Mouse (Mus musculus) stomach, embryonic 14.5 days (tissue): Measurements from ENCODE around the gene Pdzrn4. TPM values are rescaled to one million over a fixed set of nuclear protein-coding genes. Genes with fewer than 3 reads are reported as not detected.
A peak's percentile ranks its signal among the peaks of the same experiment; 100 is the strongest.

ENCODE experiments used
- ATAC-seq: fragments of 200-750 bp; cut with Nextera tagmentation; 2 replicates; pipeline ENCODE4 v1.8.0; 2017; ENCODE audit warnings: low read depth, moderate TSS enrichment; ENCODE audit not compliant: insufficient number of reproducible peaks, insufficient read depth, low FRiP score
- H3K27ac ChIP-seq: fragments of 300-500 bp; sonication (generic); 2 replicates; pipeline ENCODE4 v1.5.1; 2014; ENCODE audit warnings: mild to moderate bottlenecking, low read length, moderate library complexity, mixed read lengths
- H3K27me3 ChIP-seq: fragments of 300-500 bp; sonication (generic); 2 replicates; pipeline ENCODE4 v1.6.1; 2014; ENCODE audit warnings: low read length, control low read depth, mixed read lengths; ENCODE audit not compliant: control insufficient read depth, insufficient read depth
- H3K36me3 ChIP-seq: fragments of 300-500 bp; sonication (generic); 2 replicates; pipeline ENCODE4 v1.6.1; 2014; ENCODE audit warnings: mild to moderate bottlenecking, control low read depth, low read length, moderate library complexity, mixed read lengths; ENCODE audit not compliant: control insufficient read depth, insufficient read depth
- H3K4me1 ChIP-seq: fragments of 300-500 bp; sonication (generic); 2 replicates; pipeline ENCODE4 v1.6.1; 2014; ENCODE audit warnings: low read length, control low read depth, mixed read lengths; ENCODE audit not compliant: control insufficient read depth, insufficient read depth
- H3K4me2 ChIP-seq: fragments of 300-500 bp; sonication (generic); replicated peaks from 2 replicates; pipeline ENCODE4 v1.6.1; 2014; ENCODE audit warnings: low read depth, low read length, control low read depth
- H3K4me3 ChIP-seq: fragments of 300-500 bp; sonication (generic); 2 replicates; pipeline ENCODE4 v1.5.1; 2014; ENCODE audit warnings: low read depth, low read length, control low read depth
- H3K9ac ChIP-seq: fragments of 300-500 bp; sonication (generic); replicated peaks from 2 replicates; pipeline ENCODE4 v1.6.1; 2014; ENCODE audit warnings: low read depth, mild to moderate bottlenecking, control low read depth, low read length, moderate library complexity, mixed read lengths
- H3K9me3 ChIP-seq: fragments of 300-500 bp; sonication (generic); 2 replicates; pipeline ENCODE4 v1.6.1; 2016; ENCODE audit warnings: low read depth, low read length, control low read depth; ENCODE audit not compliant: control insufficient read depth
- WGBS: fragments of 180-500 bp; shearing (Covaris S2); extraction: QIAGEN DNeasy Blood & Tissue Kit; methylation state at CpG from one replicate; pipeline ENCODE4 v1.1.7; 2014; 5-methylcytosine and 5-hydroxymethylcytosine counted together
- polyA plus RNA-seq: library from polyadenylated mRNA; unstranded; fragments of >200 nt; fragmentation: Nextera tagmentation; extraction: Ambion mirVana; gene quantifications from 2 replicates; pipeline ENCODE4 v1.2.1, GENCODE M21; 2014

Pdzrn4 gene
- polyA plus RNA-seq, 1 experiment from 2014 or later = 4.1 TPM

DNA sequence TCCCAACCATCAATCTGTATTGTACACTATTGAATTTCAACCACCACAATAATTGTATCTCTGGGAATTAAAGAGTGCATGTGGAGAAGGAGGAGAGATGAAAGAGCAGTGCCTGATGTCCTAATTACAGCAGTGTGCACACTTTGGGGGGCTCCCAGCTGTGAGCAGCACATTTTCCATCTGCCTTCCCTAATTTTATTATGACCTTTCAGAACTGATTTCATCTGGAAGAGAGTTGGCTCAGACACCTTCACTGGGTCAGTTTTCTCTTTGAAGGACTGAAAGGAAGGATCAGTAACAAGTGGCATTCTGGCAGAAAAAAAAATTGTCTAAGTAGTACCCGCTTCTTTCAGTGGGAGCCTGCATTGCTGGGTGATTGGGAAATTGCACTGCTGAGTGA lies 119.0 kb downstream of the Pdzrn4 start:
- no peaks in the 10 kb centered on the region for H3K9me3 ChIP-seq
- H3K36me3 ChIP-seq = no peaks in the 10 kb centered on the region
- H3K4me3 ChIP-seq = no peak overlapping the region
- H3K27me3 ChIP-seq = no peaks in the 10 kb centered on the region
- H3K4me2 ChIP-seq = no peak overlapping the region
- no peak for ATAC-seq
- H3K27ac ChIP-seq = no peak overlapping the region
- 74% methylated on average over 1 of the region's 1 CpGs for WGBS
- no peak overlapping the region for H3K9ac ChIP-seq
- no peaks in the 10 kb centered on the region for H3K4me1 ChIP-seq

DNA sequence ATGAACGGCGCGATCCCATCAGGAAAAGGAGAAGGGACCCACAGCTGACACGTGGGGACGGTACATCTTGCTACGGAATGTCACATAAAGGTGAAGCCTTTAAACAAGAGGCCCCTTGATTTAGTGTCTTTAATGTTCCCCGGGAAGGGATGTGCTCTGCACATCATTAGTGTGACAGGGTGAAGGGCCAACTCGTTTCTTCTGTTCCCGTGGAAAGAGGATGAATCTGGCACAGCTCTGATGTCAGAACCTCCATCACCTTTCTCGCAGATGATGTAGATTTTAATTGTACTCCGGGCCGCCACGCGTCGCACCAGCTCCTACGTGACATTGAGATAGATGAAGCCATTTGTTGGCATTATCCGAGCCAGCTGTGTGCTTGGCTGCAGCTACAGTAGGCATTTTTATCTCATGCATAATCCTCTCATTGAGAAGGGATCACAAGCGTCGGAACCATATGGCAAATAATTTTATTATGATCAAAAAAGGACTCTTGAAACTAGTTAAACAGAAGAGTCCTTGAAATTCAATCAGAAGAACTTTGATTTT lies 124.1 kb downstream of the Pdzrn4 start:
- Histone ChIP-seq H3K4me2 (no peak overlapping the region), H3K36me3 (no peaks in the 10 kb centered on the region), H3K27ac (no peak overlapping the region), H3K4me3 (no peak overlapping the region), H3K27me3 (no peaks in the 10 kb centered on the region), H3K4me1 (no peaks in the 10 kb centered on the region), H3K9ac (no peak overlapping the region), H3K9me3 (no peaks in the 10 kb centered on the region)
- WGBS = 29% methylated on average over 19 of the region's 19 CpGs
- ATAC-seq = no peak

DNA sequence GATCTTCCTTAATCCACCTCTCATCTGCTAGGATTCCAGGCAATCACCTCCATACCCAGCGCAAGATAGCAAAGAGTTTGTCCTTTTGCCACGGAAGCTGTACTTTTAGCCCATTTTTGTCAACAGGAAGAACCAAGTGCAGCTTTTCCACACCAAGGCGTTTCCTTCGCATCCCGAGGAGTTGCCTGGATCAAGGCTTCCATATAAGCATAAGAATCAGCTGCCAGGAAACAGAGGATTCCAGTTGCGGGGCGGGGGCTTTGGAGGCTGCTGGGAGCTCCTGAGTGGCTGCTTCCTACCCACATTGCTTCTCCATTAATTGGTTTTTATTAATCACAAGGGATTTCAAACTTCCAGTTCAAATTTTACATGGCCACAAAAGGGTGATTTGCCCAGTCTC lies 125.0 kb downstream of the Pdzrn4 start:
- WGBS = 20% methylated on average over 7 of the region's 7 CpGs
- no peak for ATAC-seq
- Histone ChIP-seq H3K4me1 (no peaks in the 10 kb centered on the region), H3K9me3 (no peaks in the 10 kb centered on the region), H3K4me3 (no peak overlapping the region), H3K36me3 (no peaks in the 10 kb centered on the region), H3K27me3 (no peaks in the 10 kb centered on the region), H3K4me2 (peak overlapping the region; percentile 26; the same call in 1 of the 2 replicates), H3K9ac (no peak overlapping the region), H3K27ac (no peak overlapping the region)

DNA sequence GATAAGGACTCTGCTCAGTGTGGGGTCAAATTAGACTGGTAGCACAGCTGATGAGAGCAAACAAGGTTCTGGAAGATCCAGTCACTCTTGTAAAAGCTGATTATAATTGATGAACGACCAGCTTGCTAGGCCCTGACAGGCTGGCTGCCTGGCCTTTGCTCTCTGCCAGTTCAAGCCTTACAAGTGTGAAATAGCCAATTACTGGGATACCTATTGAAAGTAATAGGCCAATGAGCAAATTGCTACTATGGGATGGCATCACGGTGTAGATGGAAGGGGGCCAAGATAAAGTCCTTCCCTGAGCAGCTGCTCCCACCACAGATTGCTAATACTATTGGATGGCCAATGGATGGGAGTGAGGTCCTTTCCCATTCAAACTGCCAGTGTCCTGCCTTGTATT lies 128.2 kb downstream of the Pdzrn4 start:
- WGBS = 18% methylated on average over 2 of the region's 2 CpGs
- H3K36me3 ChIP-seq = no peaks in the 10 kb centered on the region
- H3K27ac ChIP-seq = no peak overlapping the region
- no peaks in the 10 kb centered on the region for H3K27me3 ChIP-seq
- no peak overlapping the region for H3K4me3 ChIP-seq
- no peak overlapping the region for H3K9ac ChIP-seq
- no peak for ATAC-seq
- no peaks in the 10 kb centered on the region for H3K4me1 ChIP-seq
- H3K9me3 ChIP-seq = no peaks in the 10 kb centered on the region
- no peak overlapping the region for H3K4me2 ChIP-seq

DNA sequence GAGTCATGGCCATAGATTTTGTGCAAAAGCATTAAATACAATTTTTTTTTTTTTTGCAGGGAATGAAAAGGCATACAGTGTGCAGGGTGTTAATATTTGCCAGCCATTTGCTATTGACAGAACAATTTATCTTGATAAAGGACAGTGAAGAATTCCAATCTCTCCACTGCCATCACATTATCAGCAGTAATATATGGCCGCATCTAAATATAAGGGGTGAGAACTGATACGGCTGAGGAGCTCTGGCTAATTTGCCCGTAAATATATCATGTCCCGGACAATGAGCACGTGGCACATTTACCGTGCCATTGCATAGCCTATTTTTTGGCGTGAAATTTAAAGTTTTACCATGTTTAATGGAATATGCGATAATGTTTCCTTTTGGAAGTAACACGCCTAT lies 128.7 kb downstream of the Pdzrn4 start:
- no peaks in the 10 kb centered on the region for H3K27me3 ChIP-seq
- ATAC-seq = no peak
- no peak overlapping the region for H3K9ac ChIP-seq
- H3K4me2 ChIP-seq = no peak overlapping the region
- WGBS = 60% methylated on average over 9 of the region's 9 CpGs
- no peak overlapping the region for H3K4me3 ChIP-seq
- H3K4me1 ChIP-seq = no peaks in the 10 kb centered on the region
- H3K9me3 ChIP-seq = no peaks in the 10 kb centered on the region
- H3K27ac ChIP-seq = no peak overlapping the region
- H3K36me3 ChIP-seq = no peaks in the 10 kb centered on the region

DNA sequence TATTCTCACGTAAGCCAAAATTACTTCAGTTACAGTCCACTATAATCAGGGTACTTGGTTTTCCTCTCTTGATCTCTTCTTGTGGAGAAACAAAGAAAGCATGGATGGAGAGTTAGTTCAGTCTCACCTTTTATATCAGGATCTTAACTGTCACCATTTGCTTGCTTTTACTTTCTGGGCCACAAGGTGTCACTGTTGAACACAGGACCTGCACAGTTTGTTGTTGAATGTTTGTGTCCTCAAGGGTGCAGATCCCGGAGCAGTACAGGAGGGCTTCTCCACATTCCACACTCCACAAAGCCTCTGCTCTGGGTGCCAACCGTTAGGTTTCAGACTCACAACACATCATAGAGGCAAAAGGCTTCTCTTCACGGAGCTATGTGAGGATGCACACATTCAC lies 130.1 kb downstream of the Pdzrn4 start:
- Histone ChIP-seq H3K4me3 (no peak overlapping the region), H3K9ac (no peak overlapping the region), H3K36me3 (no peaks in the 10 kb centered on the region), H3K27me3 (no peaks in the 10 kb centered on the region), H3K4me1 (no peaks in the 10 kb centered on the region), H3K9me3 (no peaks in the 10 kb centered on the region), H3K27ac (no peak overlapping the region), H3K4me2 (no peak overlapping the region)
- no peak for ATAC-seq
- 75% methylated on average over 4 of the region's 4 CpGs for WGBS

DNA sequence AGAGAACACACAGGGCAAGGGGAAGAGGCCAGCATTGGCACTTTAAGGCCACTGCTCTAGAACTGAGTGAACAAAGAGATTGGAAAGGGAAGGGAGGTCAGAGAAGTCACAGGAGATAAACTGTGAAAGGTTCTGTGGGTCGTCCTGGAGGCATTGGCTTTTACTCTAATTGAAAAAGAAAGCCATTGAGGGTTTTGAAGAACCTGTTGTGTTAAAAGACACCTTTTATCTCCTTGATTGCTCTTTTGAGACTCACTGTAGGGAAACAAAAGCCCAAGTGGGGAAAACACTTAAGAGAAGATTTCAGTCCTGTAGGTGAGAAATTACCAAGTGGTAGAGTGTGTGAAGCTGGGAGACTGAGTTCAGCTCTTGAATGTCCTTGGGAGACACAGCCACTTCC lies 146.6 kb downstream of the Pdzrn4 start:
- H3K9ac ChIP-seq = no peak overlapping the region
- 19% methylated on average over 1 of the region's 1 CpGs for WGBS
- ATAC-seq = no peak
- H3K36me3 ChIP-seq = no peaks in the 10 kb centered on the region
- H3K4me3 ChIP-seq = no peak overlapping the region
- no peaks in the 10 kb centered on the region for H3K9me3 ChIP-seq
- H3K4me2 ChIP-seq = no peak overlapping the region
- H3K4me1 ChIP-seq = no peaks in the 10 kb centered on the region
- no peak overlapping the region for H3K27ac ChIP-seq
- no peaks in the 10 kb centered on the region for H3K27me3 ChIP-seq

DNA sequence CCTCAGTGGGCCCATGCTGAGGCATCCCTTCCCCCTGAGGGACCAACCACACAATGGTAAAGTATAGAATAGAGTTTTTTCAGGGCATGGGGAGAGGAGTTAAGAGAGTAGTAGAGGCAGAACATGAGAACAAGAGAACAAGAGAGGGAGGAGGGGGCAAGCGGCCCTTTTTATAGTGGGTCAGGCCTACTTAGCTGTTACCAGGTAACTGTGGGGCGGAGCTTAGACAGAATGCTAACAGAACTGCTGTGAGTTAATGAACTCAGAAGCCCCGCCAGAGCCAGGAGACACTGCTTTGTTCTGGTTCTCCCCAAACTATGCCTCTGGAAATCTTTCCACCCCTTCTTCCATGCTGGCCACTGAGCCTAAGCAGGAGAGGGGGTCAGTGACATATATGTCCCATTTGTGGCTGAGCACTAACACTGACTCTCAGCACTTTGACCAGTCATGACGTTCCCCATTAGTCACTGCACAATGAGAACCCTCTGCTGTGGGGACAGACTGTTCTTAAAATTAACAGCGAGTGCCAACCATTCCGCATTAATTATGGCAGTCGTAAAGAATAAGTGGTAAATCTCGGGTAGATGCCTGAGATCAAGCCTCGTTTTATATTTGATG lies 150.7 kb downstream of the Pdzrn4 start:
- Histone ChIP-seq H3K4me3 (no peak overlapping the region), H3K4me2 (no peak overlapping the region), H3K36me3 (no peaks in the 10 kb centered on the region), H3K27me3 (no peaks in the 10 kb centered on the region), H3K27ac (no peak overlapping the region), H3K9ac (no peak overlapping the region), H3K9me3 (no peaks in the 10 kb centered on the region), H3K4me1 (no peaks in the 10 kb centered on the region)
- no peak for ATAC-seq
- 58% methylated on average over 9 of the region's 9 CpGs for WGBS

DNA sequence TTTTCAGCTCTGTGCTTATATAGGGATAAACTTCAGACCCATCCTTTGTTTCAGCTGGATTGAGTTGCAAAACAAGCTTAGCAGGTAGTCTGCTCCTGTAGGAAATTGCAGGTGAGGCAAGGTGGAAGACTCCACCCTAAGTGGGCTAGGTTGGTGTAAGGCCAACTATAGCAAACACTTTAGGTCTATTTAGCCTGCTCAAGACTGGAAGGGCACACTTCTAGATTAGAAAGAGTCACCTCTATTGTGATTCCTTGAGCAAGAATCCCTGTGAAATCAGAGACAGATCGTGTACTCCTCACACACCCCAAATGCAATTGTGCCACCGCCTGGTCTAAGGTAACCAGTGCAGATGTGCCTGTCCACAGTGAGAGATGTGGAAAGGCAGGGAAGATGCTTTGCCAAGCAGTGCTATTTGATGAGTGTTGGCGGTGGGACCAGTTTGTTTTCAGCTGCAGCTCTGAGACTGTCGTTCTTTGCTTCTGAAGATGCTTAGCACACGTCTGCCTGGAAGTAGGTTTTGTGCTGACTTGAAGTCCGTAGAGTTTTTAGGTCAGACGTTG lies 158.4 kb downstream of the Pdzrn4 start:
- Histone ChIP-seq H3K27me3 (no peaks in the 10 kb centered on the region), H3K27ac (no peak overlapping the region), H3K9ac (no peak overlapping the region), H3K4me3 (no peak overlapping the region), H3K36me3 (no peaks in the 10 kb centered on the region), H3K9me3 (no peaks in the 10 kb centered on the region), H3K4me1 (0 out of 2 replicates have a peak, but pooled peaks cover 4% of the 10 kb centered on the region), H3K4me2 (no peak overlapping the region)
- ATAC-seq = no peak
- 69% methylated on average over 7 of the region's 7 CpGs for WGBS
